Mouse (Mus musculus) CH12.LX (cell line): ENCODE measurements around the gene Cdk8.

Experiments
- GABPA ChIP-seq: IDR thresholded peaks from 2 replicates; pipeline ENCODE4 v1.6.1; 2012; ENCODE audit warnings: low read depth, low read length, improper control_type of control experiment, inconsistent platforms; ENCODE audit not compliant: insufficient replicate concordance
- HCFC1 ChIP-seq: IDR thresholded peaks from 2 replicates; pipeline ENCODE4 v1.6.1; 2012; ENCODE audit warnings: low read depth, mild to moderate bottlenecking, inconsistent platforms, low read length, improper control_type of control experiment
- POLR2A ChIP-seq: IDR thresholded peaks from 2 replicates; pipeline ENCODE4 v1.6.1; 2011; ENCODE audit warnings: low read depth, mild to moderate bottlenecking, improper control_type of control experiment, low read length

DNA sequence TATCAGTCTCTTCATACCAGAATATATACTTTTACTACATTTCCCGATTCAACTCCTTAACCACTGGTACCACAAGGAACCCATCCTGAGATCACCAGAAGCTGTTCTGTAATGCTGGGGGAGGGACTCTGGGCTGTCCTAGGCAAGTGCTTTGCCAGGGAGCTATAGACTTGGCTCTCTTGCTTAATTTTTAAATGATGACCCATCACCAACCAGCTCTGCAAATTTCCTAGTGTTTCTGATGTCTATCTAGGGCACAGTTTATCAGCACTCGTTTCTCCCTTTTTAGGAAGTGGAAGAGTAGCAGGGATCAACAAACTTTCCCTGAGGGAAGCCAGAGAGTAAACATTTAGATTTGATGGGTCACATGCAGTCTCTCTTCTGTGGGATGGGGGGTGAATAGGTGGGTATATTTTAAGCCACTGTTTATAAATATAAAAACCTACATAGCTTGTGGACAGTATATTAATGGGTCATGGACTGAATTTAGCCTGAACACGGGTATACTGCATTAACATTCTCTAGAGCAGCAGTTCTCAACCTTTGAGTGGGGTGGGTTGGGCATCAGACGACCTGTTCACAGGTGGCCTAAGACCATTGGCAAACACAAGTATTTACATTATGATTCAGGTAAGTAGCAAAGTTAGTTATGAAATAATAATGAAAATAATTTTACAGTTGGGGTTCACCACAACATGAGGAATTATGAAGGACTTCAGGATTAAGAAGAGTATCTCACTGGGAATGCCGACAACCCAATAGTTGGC, 20.8 kb downstream of the Cdk8 start:
- TF ChIP-seq POLR2A (no peak), GABPA (no peak), HCFC1 (no peak)
